23 mouse cellular contexts compared by ENCODE assay signal in the genomic region with DNA sequence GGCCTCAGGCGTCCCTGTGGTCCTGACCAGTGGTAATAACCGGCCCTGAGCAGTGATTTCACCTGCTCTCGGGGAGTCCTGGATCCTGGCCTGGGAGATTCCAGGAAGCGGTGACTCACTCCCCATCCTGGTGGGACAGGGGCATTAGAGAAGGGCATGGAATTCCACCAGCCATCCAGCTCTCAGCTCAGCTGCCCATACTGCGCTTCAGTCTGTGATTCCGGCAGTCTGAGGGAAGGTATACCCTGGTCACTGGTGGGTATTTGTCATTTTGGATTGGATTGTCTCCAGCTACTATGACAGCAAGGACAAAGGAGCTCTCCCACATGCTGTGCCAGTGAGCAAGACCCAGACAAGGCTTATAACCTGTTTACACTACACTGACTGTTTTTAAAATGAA. TPM values are rescaled to one million over a fixed set of nuclear protein-coding genes. Genes with fewer than 3 reads are reported as not detected.
DNase-seq lines count a peak whose midpoint lies in the region; ATAC-seq and TF ChIP-seq lines count a peak whose summit lies in the region.
"Had no signal": no experiment of that assay in that cellular context is flagged by ENCODE, and none has a peak within 500 bp of the region (broad histone marks: within the 10 kb centered on the region; RNA-seq: fewer than 3 reads in every experiment).

No protein-coding gene starts in this region.

- no peaks in the 10 kb centered on the region for H3K4me1 ChIP-seq in embryonic facial prominence, embryonic 14.5 days (ENCODE audit: control insufficient read depth, insufficient read depth, low read length)
- peaks cover 12% of the 10 kb centered on the region for H3K4me1 ChIP-seq in embryonic facial prominence, embryonic 10.5 days
- peaks cover 5% of the 10 kb centered on the region; the same call in 1 of the 2 replicates for H3K4me1 ChIP-seq in embryonic fibroblast, embryonic 13.5 days (ENCODE audit: control insufficient read depth, insufficient read depth, low read length)
- H3K4me1 ChIP-seq: neural tube, embryonic 12.5 days had no signal

- ATAC-seq in embryonic facial prominence, embryonic 14.5 days (ENCODE audit: low read depth) = no peak
- ATAC-seq: forebrain, embryonic 13.5 days; inflammation-experienced regulatory T-cells, adult 6 months had no signal

- 62% methylated on average over 6 of the region's 6 CpGs for WGBS in embryonic facial prominence, embryonic 14.5 days
- 62% methylated on average over 6 of the region's 6 CpGs for WGBS in embryonic facial prominence, embryonic 10.5 days

- H3K9ac ChIP-seq in embryonic facial prominence, embryonic 14.5 days (ENCODE audit: low read depth, low read length) = 0 out of 2 replicates have a peak overlapping the region, but pooled peaks have one; percentile 5
- H3K9ac ChIP-seq: forebrain, embryonic 13.5 days; hindbrain, embryonic 13.5 days; lung, embryonic 14.5 days; midbrain, embryonic 12.5 days; neural tube, embryonic 12.5 days had no signal

- DNase-seq in embryonic facial prominence, embryonic 14.5 days (ENCODE audit: low spot score) = no peak
- no peak for DNase-seq in embryonic facial prominence, embryonic 10.5 days (ENCODE audit: low spot score)
- peak; percentile 41 for DNase-seq in kidney, postnatal 14 days
- no peak for DNase-seq in kidney, postnatal 4 days
- DNase-seq in Muller cell, postnatal 12 days (ENCODE audit: inconsistent ontology term) = peak; percentile 96
- no peak for DNase-seq in right cerebral cortex, adult 18-20 months
- no peak for DNase-seq in cerebellum, adult 9-10 months
- DNase-seq: B cell, adult 2 months; cerebellum, adult 11 months; cerebellum, postnatal 25 days; embryo, embryonic 11 days; gastrocnemius, postnatal 25 days; heart, adult 2 months; kidney, adult 8-10 months; lung, embryonic 14.5 days had no signal

- no peaks in the 10 kb centered on the region for H3K36me3 ChIP-seq in embryonic facial prominence, embryonic 14.5 days (ENCODE audit: control insufficient read depth, insufficient read depth, low read length)
- no peaks in the 10 kb centered on the region for H3K36me3 ChIP-seq in embryonic facial prominence, embryonic 10.5 days (replicated peaks)
- H3K36me3 ChIP-seq: hindbrain, embryonic 13.5 days; limb, embryonic 10.5 days; midbrain, embryonic 12.5 days; neural tube, embryonic 12.5 days had no signal

- H3K27ac ChIP-seq in embryonic facial prominence, embryonic 14.5 days (replicated peaks; ENCODE audit: low read depth, low read length) = no peak overlapping the region
- H3K27ac ChIP-seq in embryonic facial prominence, embryonic 10.5 days (replicated peaks) = no peak overlapping the region
- 0 out of 2 replicates have a peak overlapping the region, but pooled peaks have one; percentile 2 for H3K27ac ChIP-seq in embryonic fibroblast, embryonic 13.5 days (ENCODE audit: insufficient read depth, low read length)
- H3K27ac ChIP-seq: forebrain, embryonic 13.5 days; heart, adult 2 months; hindbrain, embryonic 13.5 days; layer of hippocampus, adult 2 months; limb, embryonic 10.5 days; midbrain, embryonic 12.5 days; neural tube, embryonic 12.5 days had no signal

- TF ChIP-seq POLR2A in embryonic fibroblast, embryonic 13.5 days (IDR thresholded peaks at IDR 0.05; ENCODE audit: low read depth, low read length) = no peak

- H3K4me2 ChIP-seq in embryonic facial prominence, embryonic 14.5 days (ENCODE audit: low read depth, low read length) = no peak overlapping the region
- H3K4me2 ChIP-seq: forebrain, embryonic 13.5 days; hindbrain, embryonic 13.5 days; lung, embryonic 14.5 days; midbrain, embryonic 12.5 days; neural tube, embryonic 12.5 days had no signal

- no peak for TF ChIP-seq CTCF in embryonic fibroblast, embryonic 13.5 days (IDR thresholded peaks at IDR 0.05; ENCODE audit: borderline replicate concordance, insufficient read depth, low read length)

- H3K9me3 ChIP-seq in embryonic facial prominence, embryonic 14.5 days (ENCODE audit: control insufficient read depth, low read length) = no peaks in the 10 kb centered on the region
- no peaks in the 10 kb centered on the region for H3K9me3 ChIP-seq in embryonic facial prominence, embryonic 10.5 days
- H3K9me3 ChIP-seq: forebrain, embryonic 13.5 days; hindbrain, embryonic 13.5 days; limb, embryonic 10.5 days; midbrain, embryonic 12.5 days; neural tube, embryonic 12.5 days had no signal

- no peaks in the 10 kb centered on the region for H3K27me3 ChIP-seq in embryonic facial prominence, embryonic 14.5 days (replicated peaks; ENCODE audit: control insufficient read depth, insufficient read depth, low read length)
- no peaks in the 10 kb centered on the region for H3K27me3 ChIP-seq in embryonic facial prominence, embryonic 10.5 days (replicated peaks; ENCODE audit: low read depth, poor library complexity, severe bottlenecking)
- H3K27me3 ChIP-seq: hindbrain, embryonic 13.5 days; neural tube, embryonic 12.5 days had no signal

- no peak overlapping the region for H3K4me3 ChIP-seq in embryonic facial prominence, embryonic 14.5 days (ENCODE audit: low read depth, low read length)
- no peak overlapping the region for H3K4me3 ChIP-seq in embryonic facial prominence, embryonic 10.5 days
- no peak overlapping the region for H3K4me3 ChIP-seq in embryonic fibroblast, embryonic 13.5 days (ENCODE audit: insufficient read depth, low read length)
- H3K4me3 ChIP-seq: forebrain, embryonic 13.5 days; heart, adult 2 months; hindbrain, embryonic 13.5 days; layer of hippocampus, adult 2 months; limb, embryonic 10.5 days; midbrain, embryonic 12.5 days; neural tube, embryonic 12.5 days had no signal

RNA-seq across cellular contexts. Expression of a gene that starts 2.3 kb away (rescaled TPM):
- polyA plus RNA-seq in embryonic facial prominence, embryonic 14.5 days (2014; fragmentation: Nextera tagmentation; extraction: Ambion mirVana) = 12.8 and 14.1 TPM in 2 replicates
- 16.2 and 18.2 TPM in 2 replicates for polyA plus RNA-seq in embryonic facial prominence, embryonic 10.5 days (2016; fragmentation: Nextera tagmentation; extraction: Ambion mirVana)
- polyA plus RNA-seq in embryonic fibroblast, embryonic 13.5 days (2011; ENCODE audit: insufficient read length, low read depth, missing spikeins) = 50.7 and 53.5 TPM in 2 replicates

RNA-seq across cellular contexts. Expression of a gene that starts 7.9 kb away (rescaled TPM):
- 32.6 and 32.7 TPM in 2 replicates for polyA plus RNA-seq in embryonic facial prominence, embryonic 14.5 days (2014; fragmentation: Nextera tagmentation; extraction: Ambion mirVana)
- 16.1 and 17.5 TPM in 2 replicates for polyA plus RNA-seq in embryonic facial prominence, embryonic 10.5 days (2016; fragmentation: Nextera tagmentation; extraction: Ambion mirVana)
- 80.8 and 91.7 TPM in 2 replicates for polyA plus RNA-seq in embryonic fibroblast, embryonic 13.5 days (2011; ENCODE audit: insufficient read length, low read depth, missing spikeins)

RNA-seq across cellular contexts. Expression of a gene that starts 30.8 kb away (rescaled TPM):
- polyA plus RNA-seq in embryonic facial prominence, embryonic 14.5 days (2014; fragmentation: Nextera tagmentation; extraction: Ambion mirVana) = 474 and 475 TPM in 2 replicates
- polyA plus RNA-seq in embryonic facial prominence, embryonic 10.5 days (2016; fragmentation: Nextera tagmentation; extraction: Ambion mirVana) = 491 and 493 TPM in 2 replicates
- 202 and 250 TPM in 2 replicates for polyA plus RNA-seq in embryonic fibroblast, embryonic 13.5 days (2011; ENCODE audit: insufficient read length, low read depth, missing spikeins)

RNA-seq across cellular contexts. Expression of a gene that starts 33.0 kb away (rescaled TPM):
- polyA plus RNA-seq in embryonic facial prominence, embryonic 14.5 days (2014; fragmentation: Nextera tagmentation; extraction: Ambion mirVana) = 7.3 and 9.0 TPM in 2 replicates
- 4.9 and 8.5 TPM in 2 replicates for polyA plus RNA-seq in embryonic facial prominence, embryonic 10.5 days (2016; fragmentation: Nextera tagmentation; extraction: Ambion mirVana)
- polyA plus RNA-seq in embryonic fibroblast, embryonic 13.5 days (2011; ENCODE audit: insufficient read length, low read depth, missing spikeins) = 24.1 and 28.4 TPM in 2 replicates

RNA-seq across cellular contexts. Expression of a gene that starts 40.4 kb away (rescaled TPM):
- polyA plus RNA-seq in embryonic facial prominence, embryonic 14.5 days (2014; fragmentation: Nextera tagmentation; extraction: Ambion mirVana) = 34.2 and 37.0 TPM in 2 replicates
- polyA plus RNA-seq in embryonic facial prominence, embryonic 10.5 days (2016; fragmentation: Nextera tagmentation; extraction: Ambion mirVana) = 22.2 TPM in 2 replicates
- 101 TPM in 2 replicates for polyA plus RNA-seq in embryonic fibroblast, embryonic 13.5 days (2011; ENCODE audit: insufficient read length, low read depth, missing spikeins)

Comparison
In these comparisons a context has a peak if more than half of its experiments do, and no peak if none do; other contexts are left out.
1. DNase-seq: peak in kidney, postnatal 14 days (single experiment) and Muller cell, postnatal 12 days (single experiment); none in embryonic facial prominence, embryonic 14.5 days (single experiment), embryonic facial prominence, embryonic 10.5 days (single experiment), kidney, postnatal 4 days (0 of 2), right cerebral cortex, adult 18-20 months (single experiment) and cerebellum, adult 9-10 months (single experiment).